Mouse (Mus musculus) C2C12 (cell line): ENCODE results near the gene Gm28035. TPM values are rescaled to one million over a fixed set of nuclear protein-coding genes. Genes with fewer than 3 reads are reported as not detected.

Experiments
- H3K27me3 ChIP-seq: one replicate; pipeline ENCODE4 v1.6.1; 2011; ENCODE audit not compliant: control insufficient read depth, insufficient read depth, insufficient read length
- H3K36me3 ChIP-seq: one replicate; pipeline ENCODE4 v1.6.1; 2011; ENCODE audit not compliant: control insufficient read depth, insufficient read depth
- H3K4me3 ChIP-seq: one replicate; pipeline ENCODE4 v1.5.1; 2011; ENCODE audit warnings: mild to moderate bottlenecking, control low read depth; ENCODE audit not compliant: poor library complexity, insufficient read depth, severe bottlenecking
- H3K79me2 ChIP-seq: one replicate; pipeline ENCODE4 v1.6.1; 2011; ENCODE audit not compliant: control insufficient read depth, insufficient read depth
- H3K79me3 ChIP-seq: one replicate; pipeline ENCODE4 v1.6.1; 2011; ENCODE audit warnings: low read depth, control low read depth
- H3ac ChIP-seq: one replicate; pipeline ENCODE3; 2011; ENCODE audit warnings: low read depth; ENCODE audit not compliant: control insufficient read depth, insufficient read length
- CEBPB ChIP-seq: IDR thresholded peaks from one replicate; pipeline ENCODE4 v1.6.1; 2011; ENCODE audit warnings: low read depth, mild to moderate bottlenecking, control low read depth, moderate library complexity
- CTCF ChIP-seq: IDR thresholded peaks from one replicate; pipeline ENCODE4 v1.5.1; 2011; ENCODE audit not compliant: control insufficient read depth, insufficient read depth, insufficient read length
- FOSL1 ChIP-seq: IDR thresholded peaks from one replicate; pipeline ENCODE4 v1.8.0; 2011; ENCODE audit warnings: mild to moderate bottlenecking, low read length; ENCODE audit not compliant: poor library complexity, insufficient read depth, severe bottlenecking
- MAX ChIP-seq: IDR thresholded peaks from one replicate; pipeline ENCODE4 v1.6.1; 2011; ENCODE audit warnings: mild to moderate bottlenecking, control low read depth
- MYOD1 ChIP-seq: IDR thresholded peaks from one replicate; pipeline ENCODE4 v1.6.1; 2011; ENCODE audit warnings: low read depth; ENCODE audit not compliant: control insufficient read depth, insufficient read length
- MYOG ChIP-seq: IDR thresholded peaks from one replicate; pipeline ENCODE4 v1.6.1; 2011; ENCODE audit not compliant: control insufficient read depth, insufficient read length; ENCODE audit errors: extremely low read depth
- USF1 ChIP-seq: IDR thresholded peaks from one replicate; pipeline ENCODE4 v1.6.1; 2011; ENCODE audit warnings: low read depth, mild to moderate bottlenecking, control low read depth, moderate library complexity
- polyA plus RNA-seq: library from polyadenylated mRNA; unstranded; fragments of >200 nt; fragmentation: generic; extraction: Trizol; gene quantifications from one replicate; pipeline ENCODE4 v1.2.1, GENCODE M21; 2012; ENCODE audit warnings: missing spikeins

The Gm28035 gene
- polyA plus RNA-seq, 1 experiment: 0.01 TPM

DNA sequence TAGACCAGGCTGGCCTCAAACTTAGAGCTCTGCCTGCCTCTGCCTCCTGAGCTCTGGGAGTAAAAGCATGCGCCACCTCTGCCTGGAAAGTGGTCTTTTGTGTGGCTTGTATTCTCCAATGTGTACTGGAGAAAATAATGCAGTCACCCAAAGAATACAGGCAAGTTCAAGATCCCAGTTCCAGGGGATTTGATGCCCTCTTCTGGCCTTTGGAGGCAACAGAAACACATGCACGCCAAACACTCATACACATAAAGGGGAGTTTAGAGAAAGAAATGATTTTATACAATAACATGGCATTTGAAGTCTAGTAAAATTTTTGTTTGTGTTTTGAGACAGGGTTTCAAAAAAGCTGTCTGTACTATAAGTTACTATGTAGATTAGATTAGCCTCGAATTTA, 59.2 kb downstream of the Gm28035 start:
- no peak overlapping the region for H3K4me3 ChIP-seq
- H3ac ChIP-seq: no peak overlapping the region
- TF ChIP-seq CEBPB (no peak), MYOG (no peak), MAX (no peak), CTCF (no peak), MYOD1 (no peak), FOSL1 (no peak), USF1 (no peak)
- peaks cover 15% of the 10 kb centered on the region for H3K79me2 ChIP-seq
- H3K27me3 ChIP-seq: no peaks in the 10 kb centered on the region
- H3K79me3 ChIP-seq: peaks cover 10% of the 10 kb centered on the region
- H3K36me3 ChIP-seq: peaks cover 82% of the 10 kb centered on the region

DNA sequence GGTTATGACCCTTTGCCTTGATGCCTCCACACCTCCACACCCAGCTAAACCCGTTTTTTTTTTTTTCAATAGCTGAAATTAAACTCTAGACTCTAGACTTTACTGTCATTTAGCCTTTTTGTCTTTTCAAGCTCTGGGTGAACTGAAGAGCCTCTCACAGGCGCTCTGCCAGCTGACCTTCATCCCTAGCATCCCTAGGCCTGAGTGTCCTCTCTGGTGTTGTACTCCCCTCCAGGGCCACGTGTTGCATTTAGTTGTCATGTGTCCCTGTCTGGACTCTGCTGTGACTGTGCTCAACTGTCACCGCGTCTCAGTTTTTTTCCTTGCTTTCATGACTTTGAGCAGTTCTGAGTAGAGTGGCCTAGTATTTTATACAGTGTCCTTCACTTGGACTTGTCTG, 59.6 kb downstream of the Gm28035 start:
- TF ChIP-seq FOSL1 (no peak), CEBPB (no peak), USF1 (no peak), MYOG (no peak), CTCF (no peak), MAX (no peak), MYOD1 (no peak)
- no peak overlapping the region for H3ac ChIP-seq
- no peaks in the 10 kb centered on the region for H3K27me3 ChIP-seq
- no peak overlapping the region for H3K4me3 ChIP-seq
- peaks cover 11% of the 10 kb centered on the region for H3K79me2 ChIP-seq
- H3K36me3 ChIP-seq: peaks cover 86% of the 10 kb centered on the region
- peaks cover 9% of the 10 kb centered on the region for H3K79me3 ChIP-seq

DNA sequence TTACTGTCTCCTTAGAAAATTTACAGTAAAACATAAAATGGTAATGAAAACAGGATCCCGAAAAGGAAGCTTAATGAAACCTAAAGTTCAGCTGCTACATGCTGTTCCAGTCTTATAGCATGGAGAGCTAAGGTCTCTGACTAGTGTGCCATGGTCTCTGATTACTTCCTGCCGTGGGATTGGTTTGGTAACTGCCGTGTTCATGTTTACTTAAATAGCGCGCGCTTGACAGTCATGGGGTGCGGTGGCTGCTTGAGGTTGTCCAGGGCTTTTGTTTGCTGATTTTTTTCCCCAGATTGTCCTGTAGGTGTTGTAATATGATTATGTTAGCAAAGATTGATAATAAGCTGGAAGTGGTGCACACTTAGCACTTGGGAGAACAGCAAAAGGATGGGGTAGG, 65.7 kb downstream of the Gm28035 start:
- no peak overlapping the region for H3ac ChIP-seq
- H3K27me3 ChIP-seq: no peaks in the 10 kb centered on the region
- H3K79me2 ChIP-seq: no peaks in the 10 kb centered on the region
- no peaks in the 10 kb centered on the region for H3K79me3 ChIP-seq
- no peak overlapping the region for H3K4me3 ChIP-seq
- TF ChIP-seq CEBPB (no peak), MYOD1 (no peak), MYOG (no peak)
- peaks cover 99% of the 10 kb centered on the region for H3K36me3 ChIP-seq

DNA sequence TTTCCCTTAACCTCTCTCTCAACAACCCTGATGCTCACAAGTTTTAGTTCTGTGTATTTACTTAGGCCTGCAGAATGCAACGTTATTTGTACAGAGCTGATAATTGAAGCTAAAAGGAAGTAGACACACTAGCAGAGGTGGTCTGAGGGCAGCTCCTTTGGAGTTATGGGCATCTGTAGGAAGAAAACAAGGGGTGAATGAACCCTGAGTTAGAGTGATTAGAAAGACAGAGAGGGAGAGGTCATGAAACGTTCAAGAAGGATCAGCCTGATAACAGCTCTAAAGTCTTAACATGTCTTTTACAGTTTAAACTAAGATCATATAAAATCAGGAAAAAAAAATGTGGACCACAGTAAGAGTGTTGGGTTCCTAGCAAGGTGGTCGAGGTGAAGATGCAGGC, 69.0 kb downstream of the Gm28035 start:
- no peaks in the 10 kb centered on the region for H3K27me3 ChIP-seq
- peaks cover 97% of the 10 kb centered on the region for H3K36me3 ChIP-seq
- no peak overlapping the region for H3ac ChIP-seq
- H3K79me2 ChIP-seq: no peaks in the 10 kb centered on the region
- H3K4me3 ChIP-seq: no peak overlapping the region
- H3K79me3 ChIP-seq: no peaks in the 10 kb centered on the region
- TF ChIP-seq CTCF (no peak), CEBPB (no peak), FOSL1 (no peak), MAX (no peak), USF1 (no peak), MYOG (no peak), MYOD1 (no peak)

DNA sequence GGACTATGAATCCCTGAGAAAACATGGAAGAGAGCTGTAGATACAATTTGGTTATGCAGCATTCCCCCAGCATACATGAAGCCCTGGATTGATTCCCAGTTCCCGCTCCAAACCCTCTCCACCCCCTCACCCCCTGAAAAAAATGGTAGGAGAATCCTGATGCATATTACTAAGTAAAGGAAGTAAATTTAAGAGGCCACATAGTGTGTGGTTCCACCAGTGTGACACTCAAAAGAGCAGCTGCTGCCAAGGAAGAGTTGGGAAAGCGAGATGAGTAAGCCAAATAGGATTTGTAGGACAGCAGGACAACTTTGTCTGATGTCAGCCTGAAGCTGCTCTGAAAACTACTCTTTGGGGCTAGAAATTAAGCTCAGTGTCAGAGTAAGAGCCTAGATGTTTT, 71.1 kb downstream of the Gm28035 start:
- Histone ChIP-seq H3K36me3 (peaks cover 97% of the 10 kb centered on the region), H3K79me2 (no peaks in the 10 kb centered on the region), H3K4me3 (no peak overlapping the region), H3K79me3 (no peaks in the 10 kb centered on the region), H3K27me3 (no peaks in the 10 kb centered on the region), H3ac (no peak overlapping the region)
- TF ChIP-seq MYOG: no peak
- TF ChIP-seq FOSL1: no peak
- no peak for TF ChIP-seq MAX
- TF ChIP-seq CTCF: no peak
- no peak for TF ChIP-seq MYOD1
- no peak for TF ChIP-seq CEBPB

DNA sequence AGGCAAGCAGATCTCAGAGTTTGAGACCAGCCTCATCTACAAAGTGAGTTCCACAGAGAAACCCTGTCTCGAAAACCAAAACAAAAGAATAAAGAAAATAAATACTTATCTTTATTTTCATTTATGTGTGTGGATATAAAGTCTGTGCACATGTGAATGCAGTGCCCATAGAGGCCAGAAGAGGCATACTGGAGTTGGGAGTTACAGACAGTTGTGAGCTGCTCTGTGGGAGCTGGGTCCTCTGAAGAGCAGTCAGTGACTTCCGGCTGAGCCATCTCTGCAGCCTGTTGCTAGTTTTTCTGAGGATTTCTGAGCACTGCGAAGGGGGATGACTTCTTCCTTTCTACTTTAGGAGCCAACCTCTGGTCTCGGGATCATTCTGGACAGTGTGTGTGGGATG, 75.8 kb downstream of the Gm28035 start:
- no peaks in the 10 kb centered on the region for H3K79me2 ChIP-seq
- TF ChIP-seq FOSL1: no peak
- no peak overlapping the region for H3ac ChIP-seq
- no peaks in the 10 kb centered on the region for H3K27me3 ChIP-seq
- H3K79me3 ChIP-seq: no peaks in the 10 kb centered on the region
- H3K4me3 ChIP-seq: no peak overlapping the region
- peaks cover 95% of the 10 kb centered on the region for H3K36me3 ChIP-seq

DNA sequence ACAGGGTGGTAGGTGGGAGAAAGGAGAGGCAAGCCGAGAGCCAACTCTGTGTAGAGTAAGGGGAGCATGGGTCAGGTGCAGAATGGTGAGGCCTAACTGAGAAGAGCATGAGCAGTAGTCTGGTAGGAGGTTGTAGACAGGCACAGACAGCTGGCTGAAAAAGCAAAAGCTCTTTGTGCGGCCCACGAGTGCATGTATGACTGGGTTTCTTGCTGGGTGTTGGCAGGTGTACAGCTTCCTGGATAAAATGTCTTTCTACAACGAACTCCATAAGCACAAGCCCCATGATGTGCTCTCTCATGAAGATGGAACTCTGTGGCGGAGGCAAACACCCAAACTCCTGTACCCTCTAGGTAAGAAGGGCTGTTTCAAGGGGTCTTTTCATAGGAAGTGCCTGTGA, 76.6 kb downstream of the Gm28035 start:
- no peak for TF ChIP-seq USF1
- TF ChIP-seq MYOG: no peak
- TF ChIP-seq CEBPB: no peak
- no peak for TF ChIP-seq FOSL1
- TF ChIP-seq CTCF: no peak
- no peak for TF ChIP-seq MAX
- TF ChIP-seq MYOD1: no peak

More for the DNA sequence above, 76.6 kb downstream of the Gm28035 start:
- H3K79me3 ChIP-seq: no peaks in the 10 kb centered on the region
- no peak overlapping the region for H3ac ChIP-seq
- H3K36me3 ChIP-seq: peaks cover 97% of the 10 kb centered on the region
- H3K79me2 ChIP-seq: no peaks in the 10 kb centered on the region
- no peak overlapping the region for H3K4me3 ChIP-seq
- no peaks in the 10 kb centered on the region for H3K27me3 ChIP-seq
